Mouse (Mus musculus): ENCODE data around the gene Pheta1. TPM values are rescaled to one million over a fixed set of nuclear protein-coding genes. Genes with fewer than 3 reads are reported as not detected.

Gene Pheta1
- polyA plus RNA-seq, 1 experiment, result 6.7 TPM

DNA sequence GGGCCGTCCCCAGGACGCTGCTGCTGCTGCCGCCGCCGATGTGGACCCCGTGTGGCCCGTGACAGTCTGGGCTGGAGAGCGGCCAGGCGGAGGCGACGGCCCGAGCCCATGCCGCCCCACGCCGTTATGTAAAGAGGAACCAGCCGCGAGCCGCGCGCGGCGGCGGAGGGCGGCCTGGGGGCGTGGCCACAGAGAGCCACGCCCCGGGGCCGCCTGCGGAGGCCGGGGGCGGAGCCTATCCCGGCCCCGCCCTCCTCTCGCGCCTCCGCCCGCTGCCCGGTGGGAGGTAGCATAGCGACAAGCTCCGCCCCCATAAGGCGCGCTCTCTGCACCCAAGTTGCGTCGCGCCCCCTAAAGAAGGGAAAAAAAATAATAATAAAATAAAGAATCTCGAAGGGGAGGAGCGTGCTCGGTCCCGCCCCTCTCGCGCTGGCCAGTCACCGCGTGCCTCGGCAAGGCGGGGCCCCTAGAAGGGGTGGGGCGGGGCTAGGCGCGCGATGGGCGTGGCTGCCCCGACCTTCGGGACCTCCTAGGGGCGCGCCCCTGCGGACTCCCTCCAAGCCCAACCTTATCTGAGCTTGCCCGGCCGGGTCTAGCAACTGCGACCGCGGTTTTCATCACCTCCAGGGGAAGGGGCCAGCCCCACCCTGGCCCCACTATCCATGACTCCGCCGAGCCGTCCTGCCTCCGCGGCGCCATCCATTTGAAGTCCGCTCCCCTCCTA lies 11.9 kb upstream of the Pheta1 start:
- TF ChIP-seq CTCF (IDR thresholded peaks at IDR 0.05; ENCODE audit: control insufficient read depth, insufficient read depth, low read length), result no peak
- TF ChIP-seq POLR2A (IDR thresholded peaks at IDR 0.05; ENCODE audit: borderline replicate concordance, control insufficient read depth, low read depth, low read length), result peak; percentile 90
- Histone ChIP-seq H3K4me3 (replicated peaks; ENCODE audit: control insufficient read depth, low read depth, low read length) (peak overlapping the region; percentile 89), H3K4me1 (ENCODE audit: control insufficient read depth, insufficient read depth, low read length) (peaks cover 9% of the 10 kb centered on the region), H3K27ac (ENCODE audit: control insufficient read depth, insufficient read depth, low read depth, low read length, poor library complexity) (peak overlapping the region; percentile 100)
- under 1% methylated on average over 74 of the region's 77 CpGs for WGBS

DNA sequence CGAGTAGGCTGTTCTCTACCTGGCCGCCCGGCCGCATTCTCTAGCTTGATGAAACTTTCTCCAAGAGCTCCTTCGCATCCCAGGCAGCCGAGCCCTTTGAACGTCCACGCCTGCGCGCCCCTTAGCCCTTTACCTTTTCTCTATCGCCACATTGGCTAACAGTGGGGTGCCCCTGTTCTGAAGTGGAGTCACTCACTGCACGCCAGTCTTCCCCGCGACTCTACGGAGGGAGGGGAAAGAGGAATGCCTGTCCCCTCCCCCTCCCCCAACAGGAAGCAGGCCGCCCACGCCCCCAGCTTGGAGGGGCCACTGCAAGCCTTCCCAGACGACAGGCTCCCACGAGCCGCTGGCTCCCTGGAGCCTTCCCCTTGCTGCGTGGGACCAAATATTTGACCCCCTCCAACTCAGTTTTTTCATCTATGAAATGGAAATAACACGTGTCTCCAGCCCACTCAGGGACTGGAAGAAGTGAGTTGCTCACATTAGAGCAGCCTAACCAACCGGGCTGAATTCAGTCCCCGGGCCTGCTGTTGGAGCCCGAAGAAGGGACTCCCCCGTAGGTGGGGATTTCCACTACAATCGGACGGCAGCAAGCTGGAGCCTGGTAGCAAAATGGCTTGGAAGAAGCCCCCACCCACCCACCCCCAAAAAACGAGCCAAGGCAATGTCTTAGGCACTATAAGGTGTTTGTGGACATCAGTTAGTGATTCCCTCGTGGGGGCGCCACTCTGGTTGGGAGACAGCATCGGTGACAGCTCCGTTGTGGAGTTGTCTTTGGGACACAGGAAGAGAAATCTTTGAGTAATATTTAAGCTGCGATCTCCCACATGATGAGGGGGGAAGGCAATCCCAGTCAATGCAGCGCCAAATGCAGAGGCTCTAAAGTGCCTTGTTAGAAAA lies 11.1 kb upstream of the Pheta1 start, which contains the start of gene Sh2b3:
Sh2b3 (minus strand) TSS at position 206 of the 900 bp plus-strand sequence.
- TF ChIP-seq POLR2A (IDR thresholded peaks at IDR 0.05; ENCODE audit: borderline replicate concordance, control insufficient read depth, low read depth, low read length), result no peak
- TF ChIP-seq CTCF (IDR thresholded peaks at IDR 0.05; ENCODE audit: control insufficient read depth, insufficient read depth, low read length), result no peak
- peak within 1 kb of the TSS; percentile 100 for H3K27ac ChIP-seq (ENCODE audit: control insufficient read depth, insufficient read depth, low read depth, low read length, poor library complexity)
- under 1% methylated on average over 35 of the region's 35 CpGs for WGBS
- peak within 1 kb of the TSS; percentile 89 for H3K4me3 ChIP-seq (replicated peaks; ENCODE audit: control insufficient read depth, low read depth, low read length)
- peaks cover 5% of the 10 kb centered on the region for H3K4me1 ChIP-seq (ENCODE audit: control insufficient read depth, insufficient read depth, low read length)

DNA sequence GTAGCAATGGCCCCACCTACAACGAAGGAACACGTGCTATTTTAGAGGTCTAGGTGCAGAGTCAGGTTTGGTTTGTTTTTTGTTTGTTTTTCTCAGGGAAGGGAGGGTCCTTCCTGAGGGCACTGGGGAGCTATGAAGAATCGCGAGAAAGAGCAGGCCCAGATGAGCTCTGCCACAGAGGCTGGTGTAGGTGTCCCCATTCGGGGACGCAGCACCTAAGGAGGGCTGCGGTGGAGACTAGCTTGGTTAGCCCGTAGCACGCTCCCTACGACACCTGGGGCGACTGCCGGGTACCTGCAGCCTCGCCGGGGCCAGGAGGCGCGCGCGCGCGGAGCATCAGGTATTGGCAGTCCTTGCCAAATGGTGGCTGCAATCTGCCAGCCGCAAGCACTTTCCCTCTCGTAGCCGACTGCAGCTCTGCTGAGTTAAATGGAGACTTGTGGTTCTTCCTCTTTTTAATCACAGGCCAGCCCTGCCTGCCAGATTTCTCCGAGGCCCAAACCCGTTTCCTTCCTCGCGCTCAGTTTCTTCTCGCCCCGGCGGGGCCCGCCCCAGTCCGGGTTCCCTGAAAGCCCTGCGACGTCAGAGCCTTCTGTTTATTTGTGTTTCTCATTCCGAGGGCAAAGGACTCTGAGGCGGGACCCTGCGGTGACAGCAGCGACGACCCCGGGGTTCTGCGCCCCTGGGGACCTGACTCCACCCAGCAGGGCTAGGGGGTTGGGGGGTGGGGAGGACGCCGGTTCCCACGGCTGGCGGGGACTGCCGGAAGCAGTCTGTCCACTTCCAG lies 10.2 kb upstream of the Pheta1 start:
- TF ChIP-seq POLR2A (IDR thresholded peaks at IDR 0.05; ENCODE audit: borderline replicate concordance, control insufficient read depth, low read depth, low read length) (peak; percentile 22), CTCF (IDR thresholded peaks at IDR 0.05; ENCODE audit: control insufficient read depth, insufficient read depth, low read length) (no peak)
- H3K4me3 ChIP-seq (replicated peaks; ENCODE audit: control insufficient read depth, low read depth, low read length), result peak overlapping the region; percentile 47
- WGBS, result under 1% methylated on average over 46 of the region's 46 CpGs
- H3K27ac ChIP-seq (ENCODE audit: control insufficient read depth, insufficient read depth, low read depth, low read length, poor library complexity), result peak overlapping the region; percentile 96
- peaks cover 1% of the 10 kb centered on the region; the same call in 1 of the 2 replicates for H3K4me1 ChIP-seq (ENCODE audit: control insufficient read depth, insufficient read depth, low read length)

DNA sequence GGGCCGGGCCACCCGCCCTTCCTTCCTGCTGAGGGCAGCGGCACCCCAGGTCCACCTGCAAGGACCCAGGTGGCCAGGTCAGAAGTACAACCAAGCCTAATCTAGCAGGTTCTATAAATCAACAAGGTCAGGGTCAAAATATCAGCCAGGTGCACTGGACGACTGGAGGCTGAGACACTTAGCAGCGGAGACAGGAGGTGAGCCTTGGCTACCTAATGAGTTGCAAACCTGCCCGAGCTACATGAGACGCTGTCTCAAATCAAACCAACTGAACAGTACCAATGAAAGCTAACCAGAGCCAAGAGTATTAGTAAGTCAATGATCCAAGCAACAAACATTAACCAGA lies 9.7 kb upstream of the Pheta1 start:
- TF ChIP-seq POLR2A (IDR thresholded peaks at IDR 0.05; ENCODE audit: borderline replicate concordance, control insufficient read depth, low read depth, low read length), result no peak
- TF ChIP-seq CTCF (IDR thresholded peaks at IDR 0.05; ENCODE audit: control insufficient read depth, insufficient read depth, low read length), result no peak
- H3K27ac ChIP-seq (ENCODE audit: control insufficient read depth, insufficient read depth, low read depth, low read length, poor library complexity), result peak overlapping the region; percentile 96

GRCm38 (mm10) chr5:121841516-121841915 lies 7.3 kb upstream of the Pheta1 start:
- TF ChIP-seq POLR2A (IDR thresholded peaks at IDR 0.05; ENCODE audit: borderline replicate concordance, control insufficient read depth, low read depth, low read length) (no peak), CTCF (IDR thresholded peaks at IDR 0.05; ENCODE audit: control insufficient read depth, insufficient read depth, low read length) (no peak)
- H3K4me1 ChIP-seq (ENCODE audit: control insufficient read depth, insufficient read depth, low read length), result peaks cover 2% of the 10 kb centered on the region; the same call in 1 of the 2 replicates
- WGBS, result 93% methylated on average over 9 of the region's 9 CpGs
- H3K4me3 ChIP-seq (replicated peaks; ENCODE audit: control insufficient read depth, low read depth, low read length), result no peak overlapping the region
- no peak overlapping the region for H3K27ac ChIP-seq (ENCODE audit: control insufficient read depth, insufficient read depth, low read depth, low read length, poor library complexity)

More for the DNA sequence above, 9.7 kb upstream of the Pheta1 start:
- Histone ChIP-seq H3K4me1 (ENCODE audit: control insufficient read depth, insufficient read depth, low read length) (peaks cover 1% of the 10 kb centered on the region; the same call in 1 of the 2 replicates), H3K4me3 (replicated peaks; ENCODE audit: control insufficient read depth, low read depth, low read length) (peak overlapping the region; percentile 10)
- 20% methylated on average over 7 of the region's 7 CpGs for WGBS

DNA sequence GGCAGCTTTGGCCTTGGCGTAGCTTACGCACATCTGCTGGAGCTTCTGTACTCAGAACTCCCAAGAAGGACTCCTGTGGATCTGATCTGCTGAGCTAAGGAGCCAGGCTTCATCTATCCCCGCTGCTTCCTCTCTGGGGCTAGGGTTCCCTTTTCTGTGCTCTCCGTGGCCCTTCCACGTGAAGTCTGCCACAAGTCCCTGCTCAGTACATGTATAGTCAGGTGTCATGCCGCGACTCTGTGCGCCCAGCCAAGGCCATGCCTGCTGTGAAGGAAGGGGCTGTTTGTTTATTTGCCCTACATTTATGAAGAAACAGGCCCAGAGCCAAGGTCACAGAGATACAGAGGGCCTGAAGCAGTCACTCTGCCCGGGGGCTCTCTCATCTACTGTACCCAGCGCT lies 6.8 kb upstream of the Pheta1 start:
- no peak overlapping the region for H3K4me3 ChIP-seq (replicated peaks; ENCODE audit: control insufficient read depth, low read depth, low read length)
- TF ChIP-seq CTCF (IDR thresholded peaks at IDR 0.05; ENCODE audit: control insufficient read depth, insufficient read depth, low read length) (no peak), POLR2A (IDR thresholded peaks at IDR 0.05; ENCODE audit: borderline replicate concordance, control insufficient read depth, low read depth, low read length) (no peak)
- H3K27ac ChIP-seq (ENCODE audit: control insufficient read depth, insufficient read depth, low read depth, low read length, poor library complexity), result no peak overlapping the region
- 39% methylated on average over 10 of the region's 10 CpGs for WGBS
- peaks cover 2% of the 10 kb centered on the region; the same call in 1 of the 2 replicates for H3K4me1 ChIP-seq (ENCODE audit: control insufficient read depth, insufficient read depth, low read length)

- H3K4me1 ChIP-seq (ENCODE audit: control insufficient read depth, insufficient read depth, low read length), result peaks cover 2% of the 10 kb centered on the region; the same call in 1 of the 2 replicates
- no peak overlapping the region; the same call in 1 of the 2 replicates for H3K27ac ChIP-seq (ENCODE audit: control insufficient read depth, insufficient read depth, low read depth, low read length, poor library complexity)
- H3K4me3 ChIP-seq (replicated peaks; ENCODE audit: control insufficient read depth, low read depth, low read length), result peak overlapping the region; percentile 59
- 1% methylated on average over 33 of the region's 33 CpGs for WGBS
- TF ChIP-seq POLR2A (IDR thresholded peaks at IDR 0.05; ENCODE audit: borderline replicate concordance, control insufficient read depth, low read depth, low read length), result peak; percentile 31; the same call in 1 of the 2 replicates
- peak; percentile 92 for TF ChIP-seq CTCF (IDR thresholded peaks at IDR 0.05; ENCODE audit: control insufficient read depth, insufficient read depth, low read length)
These were observed 6.1 kb upstream of the Pheta1 start for GRCm38 (mm10) chr5:121842665-121843118.

All from bone marrow, adult 2 months (tissue).